Mouse (Mus musculus) bone marrow, adult 2 months (tissue): ENCODE results near the gene Cdc6. TPM values are rescaled to one million over a fixed set of nuclear protein-coding genes. Genes with fewer than 3 reads are reported as not detected.

Experiments
- H3K27ac ChIP-seq: fragments of 200-500 bp; 2 replicates; pipeline ENCODE4 v1.5.1; 2012; ENCODE audit warnings: low read depth, mild to moderate bottlenecking, control low read depth, inconsistent platforms, low read length; ENCODE audit not compliant: control insufficient read depth, poor library complexity, insufficient read depth
- H3K4me1 ChIP-seq: fragments of 200-500 bp; 2 replicates; pipeline ENCODE4 v1.6.1; 2011; ENCODE audit warnings: low read length; ENCODE audit not compliant: control insufficient read depth, insufficient read depth
- H3K4me3 ChIP-seq: fragments of 200-500 bp; replicated peaks from 2 replicates; pipeline ENCODE3; 2011; ENCODE audit warnings: mild to moderate bottlenecking, low read depth, low read length, control low read depth; ENCODE audit not compliant: control insufficient read depth
- CTCF ChIP-seq: fragments of 200-500 bp; IDR thresholded peaks from 2 replicates; pipeline ENCODE4 v1.5.1; 2011; ENCODE audit warnings: low read length, control low read depth; ENCODE audit not compliant: control insufficient read depth, insufficient read depth
- POLR2A ChIP-seq: fragments of 200-500 bp; IDR thresholded peaks from 2 replicates; pipeline ENCODE4 v1.6.1; 2011; ENCODE audit warnings: low read depth, mild to moderate bottlenecking, control low read depth, low read length, borderline replicate concordance; ENCODE audit not compliant: control insufficient read depth
- WGBS: fragments of 180-500 bp; shearing (Covaris S2); methylation state at CpG from one replicate; pipeline ENCODE4 v1.1.7; 2018; 5-methylcytosine and 5-hydroxymethylcytosine counted together
- polyA plus RNA-seq: library from polyadenylated mRNA; stranded (reverse); fragments of >200 nt; gene quantifications from 2 replicates; pipeline ENCODE4 v1.2.4, GENCODE M21; 2011; ENCODE audit warnings: low replicate concordance; ENCODE audit not compliant: missing spikeins, insufficient read depth, insufficient read length

The Cdc6 gene
- polyA plus RNA-seq, 1 experiment, result 53.9 TPM

DNA sequence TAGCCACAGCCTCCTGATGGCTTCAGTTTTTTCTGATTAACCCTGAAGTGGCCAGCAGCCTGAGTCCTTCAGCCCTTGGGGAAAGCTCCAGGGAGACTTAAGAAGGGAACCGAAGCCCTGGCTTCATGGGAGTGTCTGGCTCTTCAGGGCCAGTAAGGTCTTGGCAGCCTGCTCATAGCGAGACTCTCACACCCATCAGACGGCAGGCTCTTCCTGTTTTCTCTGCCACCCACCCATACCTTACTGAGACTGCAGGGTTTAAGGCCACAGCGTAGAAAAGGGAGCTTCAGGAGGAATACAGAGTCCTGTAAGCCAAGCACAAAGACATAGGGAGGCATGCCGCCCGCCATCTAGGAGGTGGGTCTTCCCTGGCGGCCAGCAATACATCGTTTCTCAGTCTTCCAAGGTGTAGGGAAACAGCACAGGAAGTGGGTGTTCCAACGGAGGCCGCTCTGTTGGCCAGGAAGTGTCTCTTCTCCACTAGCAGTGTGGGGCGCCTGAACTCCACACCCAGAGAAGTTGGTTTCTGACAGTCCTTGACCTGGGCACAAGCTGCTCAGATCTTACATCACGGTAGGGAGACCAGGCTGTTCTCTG is 7.0 kb upstream of the Cdc6 start:
- TF ChIP-seq CTCF (peak; percentile 5; the same call in 1 of the 2 replicates), POLR2A (no peak)
- peak overlapping the region; percentile 71 for H3K27ac ChIP-seq
- H3K4me1 ChIP-seq, result no peaks in the 10 kb centered on the region; the same call in 1 of the 2 replicates
- 12% methylated on average over 12 of the region's 12 CpGs for WGBS
- H3K4me3 ChIP-seq, result no peak overlapping the region

DNA sequence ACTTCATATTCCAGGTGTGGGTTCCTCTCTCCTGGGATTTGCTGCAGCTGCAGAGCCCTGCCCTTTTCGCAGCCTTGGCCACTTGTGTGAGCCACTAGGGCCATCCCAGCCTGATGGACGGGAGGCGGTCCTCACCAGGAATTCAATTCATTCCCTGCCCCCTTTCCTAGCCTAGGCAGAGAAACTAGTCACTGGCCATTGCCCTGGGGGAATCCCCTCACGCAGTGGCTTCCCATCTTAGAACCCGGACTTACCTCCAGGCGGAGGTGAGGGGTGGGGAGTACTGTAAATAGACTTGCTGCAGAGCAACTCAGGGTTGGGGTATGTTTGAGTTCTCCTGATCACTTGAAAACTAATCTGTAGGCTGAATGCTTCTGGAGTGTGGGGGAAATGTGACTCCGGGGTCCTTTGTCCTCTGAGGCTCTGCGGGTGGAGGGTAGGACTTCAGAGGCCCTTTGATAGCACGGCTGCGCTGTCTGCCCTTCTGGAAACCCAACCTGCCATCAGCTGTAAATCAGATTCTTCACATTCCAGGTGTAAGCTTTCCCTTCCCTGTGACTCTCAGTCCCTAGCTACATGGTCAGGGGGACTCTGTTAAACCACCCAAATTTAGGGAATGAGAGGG is 4.9 kb upstream of the Cdc6 start:
- Histone ChIP-seq H3K4me1 (no peaks in the 10 kb centered on the region; the same call in 1 of the 2 replicates), H3K27ac (no peak overlapping the region), H3K4me3 (no peak overlapping the region)
- WGBS, result 89% methylated on average over 10 of the region's 10 CpGs
- TF ChIP-seq POLR2A (no peak), CTCF (no peak)

DNA sequence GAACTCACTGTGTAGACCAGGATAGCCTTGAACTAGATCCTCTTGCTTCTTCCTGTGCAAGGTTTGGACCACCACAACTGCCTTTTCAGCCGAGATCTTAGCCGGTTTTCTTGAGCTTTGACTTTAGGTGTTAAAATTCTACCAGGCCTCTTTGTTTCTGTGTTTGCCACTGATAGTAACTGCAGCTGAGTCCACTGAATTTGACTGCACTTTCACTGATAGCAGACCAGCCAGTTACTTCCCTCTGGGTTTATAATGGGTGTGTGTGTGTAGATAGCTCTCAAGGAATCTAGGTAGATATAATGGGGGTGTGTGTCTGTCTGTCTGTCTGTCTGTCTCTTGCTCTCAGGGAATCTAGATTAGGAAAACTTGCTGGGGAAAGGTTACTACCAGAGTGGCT is 3.0 kb upstream of the Cdc6 start:
- Histone ChIP-seq H3K4me1 (peaks cover 2% of the 10 kb centered on the region; the same call in 1 of the 2 replicates), H3K4me3 (no peak overlapping the region), H3K27ac (peak overlapping the region; percentile 76)
- TF ChIP-seq POLR2A (no peak), CTCF (no peak)
- WGBS, result 56% methylated on average over 2 of the region's 2 CpGs

GRCm38 (mm10) chr11:98905033-98905432 is 2.6 kb upstream of the Cdc6 start:
- Histone ChIP-seq H3K4me1 (peaks cover 2% of the 10 kb centered on the region; the same call in 1 of the 2 replicates), H3K27ac (no peak overlapping the region), H3K4me3 (no peak overlapping the region)
- TF ChIP-seq POLR2A (no peak), CTCF (no peak)
- WGBS, result 48% methylated on average over 7 of the region's 7 CpGs

DNA sequence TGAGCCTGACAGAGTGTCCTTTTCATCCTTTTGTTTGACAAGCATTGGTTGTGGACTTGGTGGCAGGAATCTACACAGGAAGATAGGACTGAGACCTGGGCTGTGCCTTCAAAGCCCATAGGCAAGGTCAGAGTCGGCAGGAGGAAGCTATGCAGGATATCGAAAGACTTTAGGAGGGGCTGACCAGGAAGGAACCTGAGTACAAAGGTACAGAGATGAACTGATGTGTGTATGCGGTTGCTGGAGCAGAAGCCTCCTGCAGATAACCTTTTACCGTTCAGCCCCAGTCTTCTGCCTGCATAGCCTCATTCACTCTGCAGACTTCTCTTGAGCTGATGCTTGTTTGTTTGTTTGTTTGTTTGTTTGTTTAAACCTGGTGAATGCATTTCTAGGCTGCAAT is 2.0 kb upstream of the Cdc6 start:
- WGBS, result 41% methylated on average over 4 of the region's 4 CpGs
- H3K4me1 ChIP-seq, result peaks cover 2% of the 10 kb centered on the region; the same call in 1 of the 2 replicates
- peak overlapping the region; percentile 5; the same call in 1 of the 2 replicates for H3K27ac ChIP-seq
- H3K4me3 ChIP-seq, result no peak overlapping the region
- TF ChIP-seq POLR2A, result no peak
- TF ChIP-seq CTCF, result no peak

GRCm38 (mm10) chr11:98907063-98907436 is 551 bp upstream of the Cdc6 start:
- H3K27ac ChIP-seq, result no peak overlapping the region; the same call in 1 of the 2 replicates
- peaks cover 2% of the 10 kb centered on the region; the same call in 1 of the 2 replicates for H3K4me1 ChIP-seq
- WGBS, result 51% methylated on average over 5 of the region's 5 CpGs
- TF ChIP-seq POLR2A (no peak), CTCF (no peak)
- H3K4me3 ChIP-seq, result no peak overlapping the region

GRCm38 (mm10) chr11:98909654-98910053 is 2.1 kb downstream of the Cdc6 start:
- H3K4me3 ChIP-seq, result peak overlapping the region; percentile 85
- 18% methylated on average over 6 of the region's 6 CpGs for WGBS
- H3K27ac ChIP-seq, result peak overlapping the region; percentile 61

DNA sequence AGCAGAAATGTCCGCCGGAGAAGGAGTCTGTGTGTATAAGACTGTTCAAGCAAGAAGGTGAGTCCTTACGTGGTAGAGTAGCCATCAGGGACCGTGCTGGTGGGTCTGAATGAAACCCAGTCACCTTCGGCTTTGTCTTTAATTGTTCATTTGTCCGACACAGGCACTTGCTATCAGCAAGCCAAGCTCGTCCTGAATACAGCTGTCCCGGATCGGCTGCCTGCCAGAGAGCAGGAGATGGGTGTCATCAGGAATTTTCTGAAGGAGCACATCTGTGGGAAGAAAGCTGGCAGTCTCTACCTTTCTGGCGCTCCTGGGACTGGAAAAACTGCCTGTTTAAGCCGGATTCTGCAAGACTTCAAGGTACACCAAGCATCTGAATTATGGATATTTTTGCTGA is 2.8 kb downstream of the Cdc6 start:
- Histone ChIP-seq H3K4me3 (peak overlapping the region; percentile 63), H3K4me1 (peaks cover 2% of the 10 kb centered on the region; the same call in 1 of the 2 replicates), H3K27ac (peak overlapping the region; percentile 37; the same call in 1 of the 2 replicates)
- TF ChIP-seq CTCF, result no peak
- no peak for TF ChIP-seq POLR2A
- WGBS, result 89% methylated on average over 11 of the region's 11 CpGs

More at GRCm38 (mm10) chr11:98909654-98910053, 2.1 kb downstream of the Cdc6 start:
- peaks cover 2% of the 10 kb centered on the region; the same call in 1 of the 2 replicates for H3K4me1 ChIP-seq
- TF ChIP-seq CTCF (peak; percentile 38), POLR2A (no peak)
